Mouse (Mus musculus): ENCODE results near the gene Mroh3.

- no peak for TF ChIP-seq POLR2A (IDR thresholded peaks at IDR 0.05; ENCODE audit: borderline replicate concordance, low read depth, low read length)
- TF ChIP-seq CTCF (IDR thresholded peaks at IDR 0.05; ENCODE audit: low read depth, low read length), result no peak
Observed at GRCm38 (mm10) chr1:136234595-136235092, 22.0 kb upstream of the Mroh3 start.
